Mouse (Mus musculus) C2C12 (cell line): ENCODE results near the gene Gm438.
"Not testable (repeated sequence)": the region's sequence is repeated elsewhere in the genome, so short reads cannot be mapped to it uniquely, and the experiment has no call there.

ENCODE experiments used
- CTCF ChIP-seq: IDR thresholded peaks from one replicate; pipeline ENCODE4 v1.5.1; 2011; ENCODE audit not compliant: control insufficient read depth, insufficient read depth, insufficient read length
- MYOG ChIP-seq: IDR thresholded peaks from one replicate; pipeline ENCODE4 v1.6.1; 2011; ENCODE audit not compliant: control insufficient read depth, insufficient read length; ENCODE audit errors: extremely low read depth
- USF1 ChIP-seq: IDR thresholded peaks from one replicate; pipeline ENCODE4 v1.6.1; 2011; ENCODE audit warnings: low read depth, mild to moderate bottlenecking, control low read depth, moderate library complexity

DNA sequence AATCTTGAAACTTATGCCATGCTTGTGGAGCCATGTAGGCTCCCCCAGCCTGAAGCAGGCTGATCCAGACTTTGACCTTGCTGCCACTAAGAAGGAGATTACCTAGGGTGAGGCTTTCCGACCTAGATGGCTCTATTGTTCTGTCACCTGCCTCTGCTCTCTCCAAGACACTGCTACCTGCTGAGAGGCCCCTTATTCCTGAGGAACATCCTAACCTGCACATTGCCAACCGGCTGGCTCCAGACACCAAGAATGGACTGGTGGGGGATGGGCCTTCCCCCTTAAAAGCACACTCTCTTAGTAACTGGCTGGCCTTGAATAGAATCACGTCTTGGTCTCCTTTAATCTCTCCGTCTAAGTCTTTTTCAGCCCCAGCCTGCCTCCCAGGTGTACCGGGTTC is 20.8 kb upstream of the Gm438 start:
- not testable (repeated sequence) for TF ChIP-seq MYOG, CTCF, USF1
